Mouse (Mus musculus) heart, postnatal 25 days (tissue): ENCODE data around the gene Pde4a. TPM values are rescaled to one million over a fixed set of nuclear protein-coding genes. Genes with fewer than 3 reads are reported as not detected.

ENCODE experiments used
- DNase-seq: peaks from one replicate; pipeline ENCODE4 v3.0.0; 2022; ENCODE audit warnings: low spot score
- intact Hi-C: fragments of 180-260 bp; cut with DNase I; formaldehyde crosslinking; loops from one replicate; pipeline ENCODE4 v1.15.1; 2025
- total RNA-seq, 2 experiments: library from RNA; stranded (reverse); gene quantifications; 2 replicates each; pipeline ENCODE4 v1.2.3; 2021

Gene Pde4a
- total RNA-seq, 2 experiments from 2014 or later: 47.1 to 51.6 TPM

GRCm38 (mm10) chr9:21145431-21145830 is 20.1 kb upstream of the Pde4a start:
- intact Hi-C loops: no loop called here
- DNase-seq: no peak

GRCm38 (mm10) chr9:21146722-21147121 is 18.8 kb upstream of the Pde4a start:
- no peak for DNase-seq
- intact Hi-C loops: no loop called here

GRCm38 (mm10) chr9:21148427-21148826 is 17.1 kb upstream of the Pde4a start:
- DNase-seq: no peak
- intact Hi-C loops: no loop called here

GRCm38 (mm10) chr9:21149077-21149653 is 16.3 kb upstream of the Pde4a start:
- DNase-seq: no peak
- intact Hi-C loops: no loop called here

- intact Hi-C loops: no loop called here
- peak; percentile 89 for DNase-seq
These were observed 15.7 kb upstream of the Pde4a start, which contains the start of gene Cdc37 for GRCm38 (mm10) chr9:21149654-21150419. Gene Cdc37, minus strand, starts transcription at chr9:21149982.

- intact Hi-C loops: no loop called here
- DNase-seq: no peak
These were observed 12.8 kb upstream of the Pde4a start for GRCm38 (mm10) chr9:21152715-21153114.

GRCm38 (mm10) chr9:21153331-21153730 is 12.2 kb upstream of the Pde4a start:
- intact Hi-C loops: no loop called here
- no peak for DNase-seq

- DNase-seq: no peak
- intact Hi-C loops: loop anchor here (1.0 kb wide), 1 partner anchor 12 kb away; no protein-coding TSS in a partner anchor
These were observed 11.7 kb upstream of the Pde4a start for GRCm38 (mm10) chr9:21153833-21154232.

- no peak for DNase-seq
- intact Hi-C loops: loop anchor here (1.0 kb wide), 1 partner anchor 12 kb away; no protein-coding TSS in a partner anchor
These were observed 10.7 kb upstream of the Pde4a start for GRCm38 (mm10) chr9:21154787-21155186.

GRCm38 (mm10) chr9:21161209-21161909 is 4.2 kb upstream of the Pde4a start:
- intact Hi-C loops: no loop called here
- DNase-seq: peak; percentile 69

- intact Hi-C loops: no loop called here
- DNase-seq: no peak
These were observed 2.1 kb upstream of the Pde4a start for GRCm38 (mm10) chr9:21163086-21164050.

- DNase-seq: no peak
- intact Hi-C loops: no loop called here
These were observed 1.4 kb upstream of the Pde4a start for GRCm38 (mm10) chr9:21164072-21164471.

GRCm38 (mm10) chr9:21165952-21166451 is 488 bp downstream of the Pde4a start:
- DNase-seq: no peak
- intact Hi-C loops: loop anchor here (1.0 kb wide), 1 partner anchor 12 kb away; no protein-coding TSS in a partner anchor

- no peak for DNase-seq
- intact Hi-C loops: loop anchor here (1.0 kb wide), 1 partner anchor 12 kb away; no protein-coding TSS in a partner anchor
These were observed 1.0 kb downstream of the Pde4a start for GRCm38 (mm10) chr9:21166516-21166915.

GRCm38 (mm10) chr9:21167140-21168097 is 1.9 kb downstream of the Pde4a start:
- intact Hi-C loops: no loop called here
- no peak for DNase-seq

- peak; percentile 57 for DNase-seq
- intact Hi-C loops: no loop called here
These were observed 2.9 kb downstream of the Pde4a start for GRCm38 (mm10) chr9:21168161-21169123.

- no peak for DNase-seq
- intact Hi-C loops: no loop called here
These were observed 3.6 kb downstream of the Pde4a start for GRCm38 (mm10) chr9:21169157-21169556.
